Mouse (Mus musculus) left cerebral cortex, postnatal 36 days (tissue): ENCODE measurements around the gene Crybg2. TPM values are rescaled to one million over a fixed set of nuclear protein-coding genes. Genes with fewer than 3 reads are reported as not detected.

ENCODE experiments used
- DNase-seq, 2 experiments: peaks; one replicate each; pipeline ENCODE4 v3.0.0; 2021 to 2022; ENCODE audit warnings: low spot score in 2 of 2, mixed read lengths in 1 of 2
- intact Hi-C: fragments of 180-260 bp; cut with DNase I; formaldehyde crosslinking; loops from one replicate; pipeline ENCODE4 v1.15.1; 2025
- total RNA-seq, 2 experiments: library from RNA; stranded (reverse); gene quantifications; 2 replicates each; pipeline ENCODE4 v1.2.3; 2021

Gene Crybg2
- total RNA-seq, 2 experiments from 2014 or later = 3.5 to 4.2 TPM

- intact Hi-C loops = loop anchor here (10.0 kb wide), 1 partner anchor 94 kb away; no protein-coding TSS in a partner anchor
- DNase-seq = no peak
Observed at GRCm38 (mm10) chr4:134128983-134129362, 68.4 kb downstream of the Crybg2 start.

DNA sequence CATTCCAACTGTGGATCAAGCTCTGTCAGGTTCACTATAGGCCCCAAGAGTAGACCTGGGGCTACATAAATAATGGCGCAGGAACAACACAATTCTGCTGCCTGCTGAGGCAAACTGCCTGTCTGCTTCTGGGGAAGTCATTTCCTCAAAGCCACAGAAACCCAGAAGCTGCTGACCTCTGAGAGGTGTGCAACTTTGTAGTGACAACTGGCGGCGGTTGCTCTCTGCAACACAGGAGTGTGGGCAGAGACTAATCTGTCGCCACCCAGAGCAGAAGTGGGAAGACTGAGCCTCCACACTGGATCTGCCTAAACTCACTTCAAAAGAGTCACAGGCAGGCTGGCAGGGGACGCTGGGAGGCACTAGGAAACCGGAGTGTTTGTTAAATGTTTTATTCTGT lies 68.9 kb downstream of the Crybg2 start:
- no peak for DNase-seq
- intact Hi-C loops = loop anchor here (10.0 kb wide), 1 partner anchor 95 kb away; no protein-coding TSS in a partner anchor

- intact Hi-C loops = no loop called here
- no peak for DNase-seq
Observed at GRCm38 (mm10) chr4:134132117-134132516, 71.5 kb downstream of the Crybg2 start.

DNA sequence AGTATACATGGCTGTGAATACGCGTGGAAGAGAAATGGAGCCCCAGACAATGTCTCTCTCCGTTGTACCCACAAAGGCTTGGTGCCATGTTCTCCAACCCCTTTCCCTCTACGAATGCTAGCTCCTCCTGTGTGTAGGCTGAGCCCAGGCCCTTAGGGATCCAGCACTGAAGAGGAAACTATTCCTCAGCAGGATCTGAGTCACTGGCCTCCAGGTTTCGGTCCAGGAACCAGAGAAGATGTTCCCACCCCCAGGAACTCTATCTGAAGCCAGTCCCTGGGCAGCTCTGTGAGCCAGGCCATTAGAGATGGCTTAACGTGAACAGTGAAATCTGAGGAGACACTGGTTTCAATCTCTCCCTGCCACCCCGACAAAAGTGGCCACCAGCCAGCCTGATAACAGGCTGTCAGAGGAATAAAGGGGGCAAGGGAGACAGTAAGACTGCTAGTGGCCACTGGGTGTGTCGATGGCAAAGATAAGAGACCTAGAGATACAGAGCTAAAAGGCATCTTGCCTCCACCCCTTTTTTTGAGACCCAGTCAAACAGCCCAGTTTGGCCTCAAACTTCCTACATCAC lies 72.0 kb downstream of the Crybg2 start:
- intact Hi-C loops = no loop called here

DNA sequence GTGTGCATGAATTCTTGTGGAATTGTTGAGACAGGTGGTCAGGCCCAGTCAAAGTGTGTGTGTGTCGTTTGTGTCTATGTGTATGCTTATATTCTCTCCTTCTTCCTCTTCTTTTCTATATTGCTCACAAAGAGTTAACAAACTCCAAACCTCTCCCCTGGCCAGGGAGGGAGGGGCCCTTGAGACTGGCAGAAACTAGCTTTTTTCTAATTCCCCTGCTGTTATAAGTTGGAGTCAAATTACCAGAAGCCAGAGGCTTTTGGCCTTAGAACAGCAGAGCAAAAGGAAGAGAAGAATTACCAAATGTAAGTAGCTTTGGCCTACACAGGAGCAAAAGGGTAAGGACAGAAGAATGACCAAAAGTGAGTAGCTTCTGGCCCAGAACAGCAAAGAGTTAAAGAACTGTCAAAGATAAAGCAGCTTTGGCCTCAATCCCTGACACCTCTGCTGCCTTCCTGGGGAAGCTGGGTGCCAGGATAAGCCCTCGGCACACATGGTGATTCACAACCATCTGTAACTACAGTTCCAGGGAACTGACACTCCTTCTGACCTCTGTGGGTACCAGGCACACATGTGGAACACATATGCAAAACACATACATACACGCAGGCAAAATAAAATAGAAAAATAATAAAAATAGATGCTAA lies 75.8 kb downstream of the Crybg2 start:
- intact Hi-C loops = no loop called here
- DNase-seq = no peak

More for the DNA sequence above, 72.0 kb downstream of the Crybg2 start:
- no peak for DNase-seq

DNA sequence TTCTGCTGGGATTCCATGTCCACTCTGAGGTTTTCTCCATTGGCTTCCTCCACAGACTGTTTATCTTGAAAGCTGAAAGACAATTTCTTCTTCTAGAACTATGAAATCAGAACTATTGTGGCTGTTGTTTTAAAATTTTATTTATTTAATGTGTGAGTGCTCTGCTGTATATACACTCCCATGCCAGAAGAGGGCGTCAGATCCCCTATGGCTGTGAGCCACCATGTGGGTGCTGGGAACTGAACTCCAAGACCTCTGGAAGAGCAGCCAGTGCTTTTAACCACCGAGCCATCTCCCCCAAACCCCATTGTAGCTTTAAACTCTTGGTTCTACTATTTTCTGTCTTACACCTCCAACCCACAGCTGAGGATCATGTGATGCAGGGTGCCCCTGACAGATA lies 78.2 kb downstream of the Crybg2 start:
- DNase-seq = no peak
- intact Hi-C loops = no loop called here

Other genes starting within 250 kb of the Crybg2 start
- gene Rps6ka1, start 173.0 kb upstream of the Crybg2 start, total RNA-seq = 10 to 100 TPM in 1 of 2 experiments, 1 to 10 TPM in 1; 9.9 to 13.6 TPM
- gene Hmgn2, start 92.2 kb upstream of the Crybg2 start, total RNA-seq = 100 to 1,000 TPM in 1 of 2 experiments, 10 to 100 TPM in 1; 97.3 to 117 TPM
- gene Dhdds, start 59.9 kb upstream of the Crybg2 start, total RNA-seq = 10 to 100 TPM; 61.9 to 63.3 TPM
- not detected for gene Lin28a, start 42.0 kb upstream of the Crybg2 start, total RNA-seq
- gene Zfp683, start 7.0 kb upstream of the Crybg2 start, total RNA-seq = not detected
- gene Cd52, start 34.3 kb downstream of the Crybg2 start, total RNA-seq = 1 to 10 TPM; 1.4 to 2.7 TPM
- 10 to 100 TPM; 23.3 to 46.3 TPM for gene Ubxn11, start 41.8 kb downstream of the Crybg2 start, total RNA-seq
- gene Sh3bgrl3, start 68.0 kb downstream of the Crybg2 start, total RNA-seq = 100 to 1,000 TPM; 187 to 235 TPM
- gene Cep85, start 126.3 kb downstream of the Crybg2 start, total RNA-seq = 10 to 100 TPM; 14.3 to 18.3 TPM
- not detected for gene Gm7534, start 142.2 kb downstream of the Crybg2 start, total RNA-seq
- gene Catsper4, start 166.6 kb downstream of the Crybg2 start, total RNA-seq = not detected
- gene Cnksr1, start 177.6 kb downstream of the Crybg2 start, total RNA-seq = under 1 TPM; 0.27 to 0.66 TPM
- under 1 TPM in 1 of 2 experiments, not detected in 1; 0.47 TPM for gene E130218I03Rik, start 182.8 kb downstream of the Crybg2 start, total RNA-seq
- 10 to 100 TPM in 1 of 2 experiments, 1 to 10 TPM in 1; 9.2 to 13.2 TPM for gene Zfp593, start 184.8 kb downstream of the Crybg2 start, total RNA-seq
- not detected for gene Gm30191, start 186.1 kb downstream of the Crybg2 start, total RNA-seq
- 1 to 10 TPM; 2.8 to 3.4 TPM for gene Grrp1, start 193.3 kb downstream of the Crybg2 start, total RNA-seq
- 10 to 100 TPM; 18.1 to 21.6 TPM for gene Pdik1l, start 227.1 kb downstream of the Crybg2 start, total RNA-seq